In genomic region chr1:151344283-151345108, GRCm38 (mm10) we compare ENCODE assay signal across 8 mouse cellular contexts. TPM values are rescaled to one million over a fixed set of nuclear protein-coding genes. Genes with fewer than 3 reads are reported as not detected.
DNase-seq lines count a peak whose midpoint lies in the region; ATAC-seq and TF ChIP-seq lines count a peak whose summit lies in the region.

Gene Ivns1abp, plus strand, starts transcription at chr1:151344477.

- WGBS in embryonic facial prominence, embryonic 14.5 days = under 1% methylated on average over 43 of the region's 104 CpGs
- WGBS in heart, adult 2 months = under 1% methylated on average over 102 of the region's 104 CpGs
- WGBS in limb, embryonic 13.5 days = under 1% methylated on average over 78 of the region's 104 CpGs
- WGBS in midbrain, embryonic 16.5 days = under 1% methylated on average over 101 of the region's 104 CpGs

- intact Hi-C loops in heart, adult 2 months (cut with DNase I) = loop anchor here (2.0 to 5.0 kb wide), 6 partner anchors 57 to 307 kb away; no protein-coding TSS in a partner anchor

- H3K4me1 ChIP-seq in embryonic facial prominence, embryonic 14.5 days (ENCODE audit: control insufficient read depth, insufficient read depth, low read length) = peaks cover 29% of the 10 kb centered on the region
- peaks cover 6% of the 10 kb centered on the region for H3K4me1 ChIP-seq in heart, adult 2 months (ENCODE audit: control insufficient read depth, insufficient read depth, low read length)
- H3K4me1 ChIP-seq in limb, embryonic 13.5 days = peaks cover 37% of the 10 kb centered on the region
- H3K4me1 ChIP-seq in midbrain, embryonic 16.5 days (ENCODE audit: control insufficient read depth, insufficient read depth, low read length) = peaks cover 31% of the 10 kb centered on the region

- H3K27ac ChIP-seq in embryonic facial prominence, embryonic 14.5 days (replicated peaks; ENCODE audit: low read depth, low read length) = peak within 1 kb of the TSS; percentile 95
- peak within 1 kb of the TSS; percentile 89 for H3K27ac ChIP-seq in heart, adult 2 months
- peak within 1 kb of the TSS; percentile 92 for H3K27ac ChIP-seq in limb, embryonic 13.5 days
- peak within 1 kb of the TSS; percentile 94 for H3K27ac ChIP-seq in midbrain, embryonic 16.5 days (ENCODE audit: low read length)

- H3K9me3 ChIP-seq in embryonic facial prominence, embryonic 14.5 days (ENCODE audit: control insufficient read depth, low read length) = no peaks in the 10 kb centered on the region
- no peaks in the 10 kb centered on the region for H3K9me3 ChIP-seq in limb, embryonic 13.5 days
- no peaks in the 10 kb centered on the region for H3K9me3 ChIP-seq in midbrain, embryonic 16.5 days (replicated peaks; ENCODE audit: control insufficient read depth, low read length, poor library complexity, severe bottlenecking)

- H3K36me3 ChIP-seq in embryonic facial prominence, embryonic 14.5 days (ENCODE audit: control insufficient read depth, insufficient read depth, low read length) = peaks cover 3% of the 10 kb centered on the region; the same call in 1 of the 2 replicates
- H3K36me3 ChIP-seq in heart, adult 2 months (ENCODE audit: control insufficient read depth, insufficient read depth, low read length) = peaks cover 15% of the 10 kb centered on the region
- H3K36me3 ChIP-seq in limb, embryonic 13.5 days = no peaks in the 10 kb centered on the region
- H3K36me3 ChIP-seq in midbrain, embryonic 16.5 days (ENCODE audit: control insufficient read depth, insufficient read depth, low read length) = no peaks in the 10 kb centered on the region

- TF ChIP-seq CTCF in heart, adult 2 months (IDR thresholded peaks at IDR 0.05) = no peak

- 0 out of 2 replicates have a peak, but pooled peaks cover 1% of the 10 kb centered on the region for H3K79me2 ChIP-seq in heart, adult 2 months (replicated peaks; ENCODE audit: control insufficient read depth, insufficient read depth, low read length)

- H3K4me2 ChIP-seq in embryonic facial prominence, embryonic 14.5 days (ENCODE audit: low read depth, low read length) = peak within 1 kb of the TSS; percentile 83
- peak within 1 kb of the TSS; percentile 72 for H3K4me2 ChIP-seq in limb, embryonic 13.5 days (replicated peaks)
- H3K4me2 ChIP-seq in midbrain, embryonic 16.5 days (ENCODE audit: low read length) = peak within 1 kb of the TSS; percentile 60

- TF ChIP-seq POLR2A in heart, adult 2 months (IDR thresholded peaks at IDR 0.05; ENCODE audit: insufficient read depth, low read depth, low read length) = peak; percentile 93

- peak; percentile 95 for DNase-seq in 3T3-L1 (ENCODE audit: low read depth, low spot score)
- peak; percentile 83 to 93 for DNase-seq in adrenal gland, postnatal 4 days (ENCODE audit: low spot score in 2 of 2)
- DNase-seq in embryonic facial prominence, embryonic 14.5 days (ENCODE audit: low spot score) = peak; percentile 98
- DNase-seq in heart, adult 2 months = peak; percentile 97 to 98
- peak; percentile 99 for DNase-seq in kidney, adult 8-10 months
- peak; percentile 94 to 98 for DNase-seq in spleen, postnatal 10 days (ENCODE audit: low spot score in 2 of 2)

- peak; percentile 95 for ATAC-seq in embryonic facial prominence, embryonic 14.5 days (ENCODE audit: low read depth)
- peak; percentile 96 for ATAC-seq in limb, embryonic 13.5 days (ENCODE audit: low FRiP score, low read depth)
- ATAC-seq in midbrain, embryonic 16.5 days = peak; percentile 96

- no peaks in the 10 kb centered on the region for H3K27me3 ChIP-seq in embryonic facial prominence, embryonic 14.5 days (replicated peaks; ENCODE audit: control insufficient read depth, insufficient read depth, low read length)
- no peaks in the 10 kb centered on the region for H3K27me3 ChIP-seq in heart, adult 2 months (ENCODE audit: control insufficient read depth, insufficient read depth, low read length)
- no peaks in the 10 kb centered on the region for H3K27me3 ChIP-seq in limb, embryonic 13.5 days
- H3K27me3 ChIP-seq in midbrain, embryonic 16.5 days (ENCODE audit: control insufficient read depth, insufficient read depth, low read depth, low read length) = no peaks in the 10 kb centered on the region

- peak within 1 kb of the TSS; percentile 96 for H3K4me3 ChIP-seq in embryonic facial prominence, embryonic 14.5 days (ENCODE audit: low read depth, low read length)
- peak within 1 kb of the TSS; percentile 92 for H3K4me3 ChIP-seq in heart, adult 2 months
- peak within 1 kb of the TSS; percentile 88 for H3K4me3 ChIP-seq in limb, embryonic 13.5 days
- H3K4me3 ChIP-seq in midbrain, embryonic 16.5 days (ENCODE audit: low read depth, low read length) = peak within 1 kb of the TSS; percentile 71

- TF ChIP-seq EP300 in heart, adult 2 months (IDR thresholded peaks at IDR 0.05; ENCODE audit: insufficient read depth, low read depth, low read length) = no peak

- H3K9ac ChIP-seq in embryonic facial prominence, embryonic 14.5 days (ENCODE audit: low read depth, low read length) = peak within 1 kb of the TSS; percentile 96
- H3K9ac ChIP-seq in heart, adult 2 months (ENCODE audit: low read depth, low read length) = peak within 1 kb of the TSS; percentile 99
- peak within 1 kb of the TSS; percentile 95 for H3K9ac ChIP-seq in limb, embryonic 13.5 days
- peak within 1 kb of the TSS; percentile 88 for H3K9ac ChIP-seq in midbrain, embryonic 16.5 days (ENCODE audit: low read depth, low read length)

RNA-seq across cellular contexts. Expression of gene Ivns1abp, which starts in this region (rescaled TPM):
- total RNA-seq in adrenal gland, postnatal 4 days (2021) = 100 to 1,000 TPM; 127 to 187 TPM
- 221 and 236 TPM in 2 replicates for polyA plus RNA-seq in embryonic facial prominence, embryonic 14.5 days (2014; fragmentation: Nextera tagmentation; extraction: Ambion mirVana)
- total RNA-seq in heart, adult 2 months (2021) = 100 to 1,000 TPM; 659 to 843 TPM
- 259 and 495 TPM in 2 replicates for polyA plus RNA-seq in heart, adult 2 months (2012; rRNA removed)
- 274 and 300 TPM in 2 replicates for polyA plus RNA-seq in limb, embryonic 13.5 days (2015; fragmentation: Nextera tagmentation; extraction: Ambion mirVana)
- polyA plus RNA-seq in midbrain, embryonic 16.5 days (2015; fragmentation: Nextera tagmentation; extraction: Ambion mirVana) = 260 and 271 TPM in 2 replicates

Comparison
In these comparisons a context has a peak if more than half of its experiments do, and no peak if none do; other contexts are left out.
1. Peak in every context shown above with its lines: DNase-seq, ATAC-seq, H3K4me3 ChIP-seq and H3K27ac ChIP-seq.